Mouse (Mus musculus): Measurements from ENCODE around the gene Slc25a26.

Slc25a26 gene

DNA sequence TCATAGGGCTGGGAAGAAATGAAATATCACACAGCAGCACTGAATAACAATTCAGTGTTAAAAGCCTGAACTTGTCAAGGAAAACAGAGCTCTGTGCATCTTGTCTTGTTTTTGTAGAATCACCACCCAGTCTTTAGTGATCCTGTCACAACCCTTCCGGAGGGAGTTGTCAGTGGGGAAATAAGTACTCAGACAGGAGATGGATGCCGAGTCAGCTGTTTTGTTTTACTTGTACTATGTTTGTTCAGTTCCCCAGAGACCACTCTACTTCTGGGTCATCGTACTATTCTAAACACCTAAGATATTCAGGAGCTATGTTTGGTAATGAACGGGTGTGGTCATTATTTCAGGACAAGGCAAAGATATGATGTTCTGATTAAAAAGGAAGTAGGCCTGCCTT, 88.2 kb downstream of the Slc25a26 start:
- ChIA-PET CTCF (no interaction called here), POLR2A (interaction anchor here in 1 of 4 experiments (1.2 to 1.7 kb wide), 4 partner anchors 10 to 130 kb away, joined by 3 to 4 read pairs (median 3); partner anchors contain the start of gene Slc25a26)

GRCm38 (mm10) chr6:94592243-94592642, 92.1 kb downstream of the Slc25a26 start:
- POLR2A ChIA-PET = interaction anchor here in 2 of 4 experiments (0.6 to 1.7 kb wide), 4 partner anchors 14 to 420 kb away, joined by 3 to 6 read pairs (median 3); no protein-coding TSS in a partner anchor

GRCm38 (mm10) chr6:94592710-94593109, 92.6 kb downstream of the Slc25a26 start:
- CTCF ChIA-PET = no interaction called here
- POLR2A ChIA-PET = interaction anchor here in 2 of 4 experiments (0.6 to 1.7 kb wide), 3 partner anchors 14 to 419 kb away, joined by 3 to 6 read pairs (median 3); no protein-coding TSS in a partner anchor

More at GRCm38 (mm10) chr6:94592243-94592642, 92.1 kb downstream of the Slc25a26 start:
- CTCF ChIA-PET = interaction anchor here in 1 of 4 experiments (0.6 kb wide), 1 partner anchor 375 kb away, joined by 3 read pairs; no protein-coding TSS in a partner anchor

- ChIA-PET POLR2A (no interaction called here), CTCF (no interaction called here)
Measured at GRCm38 (mm10) chr6:94594096-94594665, 94.0 kb downstream of the Slc25a26 start.

DNA sequence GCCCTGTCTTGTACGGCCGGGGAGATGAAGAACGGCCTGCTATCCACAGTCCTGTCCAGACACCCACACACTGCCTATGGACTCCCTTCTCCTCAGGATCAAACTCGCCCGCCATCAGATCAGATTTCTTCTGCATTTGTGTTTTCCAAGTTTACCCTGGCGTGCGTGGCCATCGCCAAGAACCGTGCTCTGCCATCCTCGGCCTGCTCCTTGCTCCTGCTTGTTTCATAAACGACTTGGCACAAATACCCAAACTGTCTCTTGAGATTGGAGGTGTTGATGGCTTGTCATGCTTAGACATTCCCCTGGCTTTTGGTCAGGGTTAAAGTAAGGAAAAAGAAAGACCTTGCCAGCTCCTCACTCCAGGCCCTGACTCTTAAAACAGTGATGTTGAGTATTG, 94.6 kb downstream of the Slc25a26 start:
- POLR2A ChIA-PET = interaction anchor here in 2 of 4 experiments (0.8 to 1.2 kb wide), 2 partner anchors 10 to 12 kb away, joined by 3 read pairs; no protein-coding TSS in a partner anchor
- CTCF ChIA-PET = interaction anchor here in 1 of 4 experiments (1.1 kb wide), 1 partner anchor 101 kb away, joined by 3 read pairs; no protein-coding TSS in a partner anchor

GRCm38 (mm10) chr6:94595206-94595605, 95.1 kb downstream of the Slc25a26 start:
- POLR2A ChIA-PET = interaction anchor here in 2 of 4 experiments (0.8 to 1.2 kb wide), 6 partner anchors 9 to 51 kb away, joined by 3 read pairs; no protein-coding TSS in a partner anchor
- CTCF ChIA-PET = interaction anchor here in 3 of 4 experiments (0.5 to 1.1 kb wide), 5 partner anchors 11 to 207 kb away, joined by 3 to 6 read pairs (median 3); no protein-coding TSS in a partner anchor

DNA sequence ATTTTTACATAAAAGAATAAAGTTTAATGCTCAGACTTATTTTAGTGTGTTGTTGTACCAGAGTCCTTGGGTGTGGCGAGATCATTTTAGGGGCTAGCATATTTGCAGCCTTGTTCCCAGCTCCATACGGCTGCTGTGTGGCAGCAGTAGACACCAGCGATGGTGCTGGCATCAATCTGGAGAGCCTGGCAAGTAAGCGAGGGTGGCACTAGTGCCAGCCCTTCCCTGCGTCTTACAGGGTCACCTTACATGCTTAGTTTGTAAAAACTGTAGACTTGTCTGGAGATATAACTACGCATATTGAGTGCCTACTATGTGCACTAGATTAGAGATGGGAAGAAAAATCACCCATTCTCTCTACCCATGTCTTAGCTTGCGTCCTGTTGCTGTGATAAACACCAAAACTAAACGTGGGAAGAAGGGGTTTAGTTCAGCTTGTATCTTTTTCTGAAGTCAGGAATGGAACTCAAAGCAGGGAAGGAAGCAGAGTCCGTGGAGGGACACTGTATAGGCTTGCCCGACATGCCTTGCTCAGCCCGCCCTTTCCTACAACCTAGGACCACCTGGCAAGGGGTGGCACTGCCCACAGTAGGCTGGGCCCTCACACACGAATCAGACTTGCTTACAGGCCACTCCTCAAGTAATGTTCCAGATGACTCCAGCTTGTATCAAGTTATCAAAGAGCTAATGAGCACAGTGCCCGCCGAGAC, 96.1 kb downstream of the Slc25a26 start:
- ChIA-PET CTCF (interaction anchor here in 3 of 4 experiments (0.6 to 1.3 kb wide), 7 partner anchors 11 to 178 kb away, joined by 3 to 5 read pairs (median 4); no protein-coding TSS in a partner anchor), POLR2A (interaction anchor here in 2 of 4 experiments (0.7 to 1.4 kb wide), 9 partner anchors 8 to 177 kb away, joined by 3 to 4 read pairs (median 3); no protein-coding TSS in a partner anchor)

DNA sequence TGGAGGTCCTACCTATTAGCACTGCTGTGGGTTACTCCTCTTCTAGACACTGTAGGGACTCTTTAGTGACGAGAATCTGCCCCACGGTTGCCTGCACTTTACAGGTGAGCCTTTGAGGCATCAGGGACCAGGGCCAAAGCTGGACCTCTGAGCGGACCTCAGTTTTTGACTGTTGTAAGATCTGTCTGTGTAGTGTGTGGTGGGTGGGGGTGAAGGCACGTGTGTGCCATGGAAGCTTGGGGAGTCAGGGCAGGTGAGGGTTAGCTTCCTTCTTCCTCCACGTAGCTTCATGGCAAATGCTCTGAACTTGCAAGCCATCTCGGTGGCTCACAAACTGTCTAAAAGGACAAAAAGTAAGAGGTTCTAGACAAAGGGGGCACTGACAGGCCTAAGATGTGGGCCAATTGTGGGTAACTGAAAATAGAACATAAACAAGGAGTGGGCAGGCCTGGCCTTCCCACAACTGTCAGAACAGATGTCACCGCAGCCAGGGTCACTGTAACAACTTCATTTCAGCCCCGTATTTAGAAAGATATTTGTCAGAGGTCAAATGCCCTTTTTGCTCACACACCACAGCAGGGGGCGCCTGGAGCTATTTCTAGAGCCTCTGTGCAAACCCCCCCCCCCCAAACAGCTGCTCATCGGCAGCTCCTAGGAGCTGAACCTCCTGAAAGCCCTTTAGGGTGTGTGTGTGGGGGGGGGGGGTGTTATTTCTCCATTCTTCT, 96.8 kb downstream of the Slc25a26 start:
- ChIA-PET POLR2A (interaction anchor here in 2 of 4 experiments (0.7 to 1.4 kb wide), 7 partner anchors 9 to 228 kb away, joined by 3 to 5 read pairs (median 3); no protein-coding TSS in a partner anchor), CTCF (interaction anchor here (0.6 to 1.7 kb wide), 16 partner anchors 12 to 1810 kb away, joined by 3 to 7 read pairs (median 4); no protein-coding TSS in a partner anchor)

DNA sequence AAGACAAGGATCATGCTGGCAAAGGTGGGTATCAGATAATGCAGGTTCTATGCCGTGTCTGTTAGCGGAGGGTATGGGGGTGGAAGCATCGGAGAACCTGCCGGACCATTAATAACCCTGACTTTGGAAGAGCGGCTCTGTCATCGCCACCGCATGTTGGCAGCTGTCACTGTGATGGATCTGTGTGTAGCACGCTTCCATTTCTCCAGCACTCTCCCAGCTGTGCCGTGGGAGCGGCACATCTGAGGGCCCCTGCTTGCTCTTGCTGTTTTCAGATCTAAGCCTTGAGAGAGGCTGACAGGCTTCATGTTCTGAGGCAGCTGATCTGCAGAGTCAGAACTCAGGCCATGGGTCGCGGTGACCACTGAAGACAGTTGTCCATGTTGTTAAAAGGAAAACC, 98.3 kb downstream of the Slc25a26 start:
- ChIA-PET POLR2A (interaction anchor here in 3 of 4 experiments (0.5 to 1.7 kb wide), 5 partner anchors 16 to 152 kb away, joined by 3 to 4 read pairs (median 3); no protein-coding TSS in a partner anchor), CTCF (interaction anchor here in 2 of 4 experiments (0.8 to 1.7 kb wide), 4 partner anchors 15 to 152 kb away, joined by 3 to 6 read pairs (median 4); no protein-coding TSS in a partner anchor)

DNA sequence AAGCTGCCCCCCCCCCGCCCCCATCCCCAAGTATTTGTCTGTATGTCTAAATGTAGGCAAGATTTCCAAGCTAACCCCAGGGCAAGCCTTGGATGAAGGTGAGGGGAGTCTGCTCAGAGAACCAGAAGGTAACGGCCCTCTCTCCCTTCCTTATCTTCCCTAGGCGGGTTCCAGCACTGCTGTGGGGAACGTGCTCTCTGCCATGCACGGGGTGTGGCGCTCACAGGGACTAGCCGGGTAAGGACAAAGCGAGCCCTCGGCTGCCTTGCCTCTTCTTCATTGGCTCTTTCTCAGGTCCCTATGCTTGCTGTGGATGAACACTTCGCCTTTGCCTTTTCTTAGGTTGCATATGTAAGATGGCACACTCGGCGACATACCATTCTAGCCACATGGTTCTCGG, 98.9 kb downstream of the Slc25a26 start:
- POLR2A ChIA-PET = interaction anchor here in 3 of 4 experiments (0.5 to 1.7 kb wide), 11 partner anchors 11 to 823 kb away, joined by 3 to 10 read pairs (median 3); no protein-coding TSS in a partner anchor
- CTCF ChIA-PET = interaction anchor here in 2 of 4 experiments (0.6 to 1.0 kb wide), 3 partner anchors 9 to 93 kb away, joined by 3 to 6 read pairs (median 4); no protein-coding TSS in a partner anchor

DNA sequence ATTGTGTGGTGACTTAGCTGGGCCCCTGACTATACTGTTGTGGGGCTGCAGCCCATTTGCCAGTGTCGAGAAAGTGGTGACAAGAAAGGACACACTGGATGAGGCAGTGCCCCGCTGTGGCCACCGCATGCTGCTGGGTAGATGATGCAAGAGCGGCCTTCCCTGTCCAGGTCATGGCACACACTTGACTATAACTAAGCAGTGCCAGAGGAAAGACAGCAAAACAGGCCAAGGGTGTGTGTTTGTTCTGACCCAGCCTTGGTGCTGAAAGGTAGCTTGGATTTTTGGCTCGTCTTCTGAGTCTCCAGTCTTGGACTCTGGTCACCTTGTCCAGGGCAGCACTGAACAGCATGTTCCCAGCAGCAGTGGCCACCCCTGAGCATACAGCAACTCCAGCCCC, 101.0 kb downstream of the Slc25a26 start:
- ChIA-PET POLR2A (interaction anchor here in 1 of 4 experiments (1.1 kb wide), 1 partner anchor 150 kb away, joined by 3 read pairs; no protein-coding TSS in a partner anchor), CTCF (interaction anchor here in 2 of 4 experiments (0.5 to 1.6 kb wide), 4 partner anchors 22 to 349 kb away, joined by 3 to 4 read pairs (median 4); no protein-coding TSS in a partner anchor)

DNA sequence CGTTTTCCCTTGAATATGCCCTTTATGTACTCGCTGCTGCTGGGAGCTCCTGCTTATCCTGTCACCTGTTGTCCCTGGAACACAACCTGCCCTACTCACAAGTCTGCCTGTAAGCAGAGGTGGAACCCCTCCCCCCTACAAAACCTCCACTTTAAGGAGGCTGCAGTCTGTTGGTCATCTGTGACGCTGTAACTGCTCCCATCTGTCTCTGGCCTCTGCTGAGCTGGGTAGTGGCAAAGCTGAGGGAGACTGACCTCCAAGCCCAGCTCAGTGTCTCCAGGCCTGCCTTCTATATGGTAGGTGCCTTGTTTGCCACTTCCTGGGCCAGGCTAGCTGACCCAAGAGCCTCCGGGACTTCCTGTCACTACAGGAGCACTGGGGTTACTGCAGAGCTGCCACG, 101.7 kb downstream of the Slc25a26 start:
- CTCF ChIA-PET = interaction anchor here in 2 of 4 experiments (0.5 to 1.6 kb wide), 4 partner anchors 21 to 349 kb away, joined by 3 to 4 read pairs (median 4); no protein-coding TSS in a partner anchor
- POLR2A ChIA-PET = interaction anchor here in 1 of 4 experiments (0.9 kb wide), 1 partner anchor 149 kb away, joined by 5 read pairs; no protein-coding TSS in a partner anchor

DNA sequence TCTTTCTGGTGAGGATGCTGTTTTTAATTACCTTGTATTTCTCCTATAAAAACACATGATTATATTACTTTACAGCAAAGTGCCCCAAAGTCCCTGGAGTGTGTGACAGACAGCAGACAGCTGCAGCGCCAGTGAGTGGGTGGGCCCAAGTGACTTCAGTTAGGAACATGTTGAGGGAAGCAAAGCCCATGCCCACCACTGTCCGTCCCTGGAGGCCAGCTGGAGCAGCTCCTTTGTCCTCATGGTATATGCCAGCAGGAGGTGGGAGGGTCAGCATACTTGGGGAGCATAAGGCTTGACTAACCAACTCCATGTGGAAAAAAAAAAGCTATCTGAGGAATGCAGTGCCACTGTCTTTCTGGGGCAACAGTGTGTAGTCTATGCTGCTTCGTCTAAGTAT, 103.9 kb downstream of the Slc25a26 start:
- POLR2A ChIA-PET = interaction anchor here in 1 of 4 experiments (1.1 to 1.8 kb wide), 3 partner anchors 8 to 151 kb away, joined by 3 to 4 read pairs (median 3); no protein-coding TSS in a partner anchor
- CTCF ChIA-PET = interaction anchor here in 1 of 4 experiments (0.9 kb wide), 1 partner anchor 111 kb away, joined by 3 read pairs; no protein-coding TSS in a partner anchor

DNA sequence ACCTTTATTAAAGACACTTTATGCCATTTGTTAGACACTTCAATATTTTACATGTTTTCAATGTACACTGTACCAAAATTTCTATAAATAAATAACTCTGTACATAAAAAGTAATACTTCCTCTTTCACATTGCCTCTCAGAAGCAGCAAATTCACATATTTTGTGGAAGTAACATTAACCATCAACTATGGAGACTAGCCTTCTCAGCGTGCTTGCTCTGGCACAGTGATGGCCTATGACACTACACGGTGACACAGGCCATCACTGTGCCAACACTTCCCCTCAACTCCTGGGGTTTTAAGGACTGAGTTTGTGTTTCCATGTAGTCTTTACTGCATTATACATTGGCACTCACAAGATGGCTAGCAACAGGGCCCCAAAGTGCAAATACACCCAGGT, 104.4 kb downstream of the Slc25a26 start:
- ChIA-PET CTCF (interaction anchor here in 1 of 4 experiments (1.9 kb wide), 1 partner anchor 42 kb away, joined by 6 read pairs; no protein-coding TSS in a partner anchor), POLR2A (interaction anchor here in 2 of 4 experiments (0.9 to 1.9 kb wide), 7 partner anchors 7 to 151 kb away, joined by 3 to 5 read pairs (median 4); no protein-coding TSS in a partner anchor)

- ChIA-PET POLR2A (interaction anchor here in 1 of 4 experiments (0.5 to 1.7 kb wide), 4 partner anchors 12 to 71 kb away, joined by 3 to 4 read pairs (median 3); no protein-coding TSS in a partner anchor), CTCF (interaction anchor here in 2 of 4 experiments (1.0 to 1.3 kb wide), 3 partner anchors 9 to 105 kb away, joined by 3 read pairs; no protein-coding TSS in a partner anchor)
Measured at GRCm38 (mm10) chr6:94613235-94613895, 113.2 kb downstream of the Slc25a26 start.

DNA sequence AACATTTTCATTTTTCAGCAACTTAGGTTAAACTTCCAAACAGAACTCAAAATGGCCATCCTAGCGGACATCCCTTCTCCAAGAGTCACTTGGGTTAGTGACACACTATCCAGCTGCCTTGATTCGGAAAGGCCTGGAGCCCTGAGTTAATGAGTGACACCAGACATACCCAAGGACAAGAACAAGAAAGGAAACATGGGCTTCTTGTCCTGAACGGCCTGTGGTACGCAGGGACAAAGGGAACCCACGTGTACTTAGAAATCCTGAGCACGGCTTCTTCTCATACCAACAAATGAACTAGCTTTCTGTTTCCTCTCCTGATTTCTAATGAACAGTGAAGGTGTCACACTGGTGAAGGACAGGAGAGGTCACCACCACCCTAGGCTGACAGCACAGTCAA, 114.2 kb downstream of the Slc25a26 start:
- ChIA-PET CTCF (interaction anchor here in 1 of 4 experiments (1.0 to 1.3 kb wide), 2 partner anchors 17 to 104 kb away, joined by 3 read pairs; no protein-coding TSS in a partner anchor), POLR2A (no interaction called here)

DNA sequence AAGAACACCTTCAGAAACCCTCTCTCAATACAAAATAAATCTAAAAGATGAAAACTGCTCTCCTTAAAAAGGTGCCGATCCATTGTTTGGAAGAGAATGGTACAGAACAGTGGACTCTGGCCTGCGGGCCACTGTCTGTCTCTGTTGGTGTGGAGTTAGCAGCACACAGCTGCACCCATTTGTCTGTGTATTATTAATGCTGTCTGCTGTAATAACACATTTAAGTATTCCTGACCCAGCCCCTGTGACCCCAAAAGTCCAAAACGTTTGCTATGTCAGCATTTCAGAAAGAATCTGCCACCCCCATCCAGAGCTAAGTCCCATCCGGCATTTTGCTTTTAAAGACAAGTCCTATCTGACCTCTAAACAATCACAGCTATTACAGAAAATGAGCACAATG, 115.8 kb downstream of the Slc25a26 start:
- POLR2A ChIA-PET = interaction anchor here in 2 of 4 experiments (0.8 to 2.6 kb wide), 3 partner anchors 10 to 151 kb away, joined by 3 to 10 read pairs (median 3); no protein-coding TSS in a partner anchor
- CTCF ChIA-PET = interaction anchor here in 2 of 4 experiments (0.6 kb wide), 2 partner anchors 91 to 601 kb away, joined by 3 read pairs; no protein-coding TSS in a partner anchor

Data from embryonic stem cell, embryonic (primary cell).